Mouse (Mus musculus): Measurements from ENCODE around the gene Oat. TPM values are rescaled to one million over a fixed set of nuclear protein-coding genes. Genes with fewer than 3 reads are reported as not detected.

Gene Oat
- polyA plus RNA-seq, 1 experiment from 2014 or later, result 88.2 TPM

GRCm38 (mm10) chr7:132547126-132547525 is 29.1 kb downstream of the Oat start:
- H3K9ac ChIP-seq (replicated peaks; ENCODE audit: low read length), result no peak overlapping the region
- no peaks in the 10 kb centered on the region for H3K36me3 ChIP-seq (ENCODE audit: control insufficient read depth, insufficient read depth, low read length)
- 80% methylated on average over 3 of the region's 3 CpGs for WGBS
- H3K27ac ChIP-seq (replicated peaks; ENCODE audit: low read depth, low read length), result no peak overlapping the region
- ATAC-seq (ENCODE audit: low FRiP score, low TSS enrichment) (no peak), DNase-seq (no peak)
- no peak overlapping the region for H3K4me3 ChIP-seq (replicated peaks; ENCODE audit: low read depth, low read length)
- H3K9me3 ChIP-seq (ENCODE audit: control insufficient read depth, low read length), result no peaks in the 10 kb centered on the region
- H3K4me2 ChIP-seq (ENCODE audit: low read length), result no peak overlapping the region
- H3K27me3 ChIP-seq (ENCODE audit: control insufficient read depth, insufficient read depth, low read length), result no peaks in the 10 kb centered on the region
- no peaks in the 10 kb centered on the region for H3K4me1 ChIP-seq (ENCODE audit: control insufficient read depth, insufficient read depth, low read length)

GRCm38 (mm10) chr7:132542427-132542826 is 33.8 kb downstream of the Oat start:
- Histone ChIP-seq H3K36me3 (ENCODE audit: control insufficient read depth, insufficient read depth, low read length) (no peaks in the 10 kb centered on the region), H3K4me3 (replicated peaks; ENCODE audit: low read depth, low read length) (no peak overlapping the region), H3K27ac (replicated peaks; ENCODE audit: low read depth, low read length) (no peak overlapping the region), H3K4me1 (ENCODE audit: control insufficient read depth, insufficient read depth, low read length) (no peaks in the 10 kb centered on the region), H3K27me3 (ENCODE audit: control insufficient read depth, insufficient read depth, low read length) (no peaks in the 10 kb centered on the region), H3K4me2 (ENCODE audit: low read length) (no peak overlapping the region), H3K9ac (replicated peaks; ENCODE audit: low read length) (no peak overlapping the region), H3K9me3 (ENCODE audit: control insufficient read depth, low read length) (no peaks in the 10 kb centered on the region)
- 86% methylated on average over 4 of the region's 4 CpGs for WGBS
- no peak for ATAC-seq (ENCODE audit: low FRiP score, low TSS enrichment)
- no peak for DNase-seq

GRCm38 (mm10) chr7:132541566-132541965 is 34.6 kb downstream of the Oat start:
- no peak overlapping the region for H3K27ac ChIP-seq (replicated peaks; ENCODE audit: low read depth, low read length)
- H3K4me1 ChIP-seq (ENCODE audit: control insufficient read depth, insufficient read depth, low read length), result no peaks in the 10 kb centered on the region
- no peaks in the 10 kb centered on the region for H3K36me3 ChIP-seq (ENCODE audit: control insufficient read depth, insufficient read depth, low read length)
- H3K9me3 ChIP-seq (ENCODE audit: control insufficient read depth, low read length), result no peaks in the 10 kb centered on the region
- 65% methylated on average over 3 of the region's 3 CpGs for WGBS
- H3K9ac ChIP-seq (replicated peaks; ENCODE audit: low read length), result no peak overlapping the region
- no peaks in the 10 kb centered on the region for H3K27me3 ChIP-seq (ENCODE audit: control insufficient read depth, insufficient read depth, low read length)
- ATAC-seq (ENCODE audit: low FRiP score, low TSS enrichment) (no peak), DNase-seq (no peak)
- no peak overlapping the region for H3K4me3 ChIP-seq (replicated peaks; ENCODE audit: low read depth, low read length)
- H3K4me2 ChIP-seq (ENCODE audit: low read length), result no peak overlapping the region

GRCm38 (mm10) chr7:132540597-132540996 is 35.6 kb downstream of the Oat start:
- 85% methylated on average over 4 of the region's 4 CpGs for WGBS

GRCm38 (mm10) chr7:132529206-132529605 is 47.0 kb downstream of the Oat start:
- no peak for ATAC-seq (ENCODE audit: low FRiP score, low TSS enrichment)
- H3K4me2 ChIP-seq (ENCODE audit: low read length), result no peak overlapping the region
- no peak overlapping the region for H3K9ac ChIP-seq (replicated peaks; ENCODE audit: low read length)
- no peaks in the 10 kb centered on the region for H3K36me3 ChIP-seq (ENCODE audit: control insufficient read depth, insufficient read depth, low read length)
- no peak overlapping the region for H3K27ac ChIP-seq (replicated peaks; ENCODE audit: low read depth, low read length)
- H3K4me1 ChIP-seq (ENCODE audit: control insufficient read depth, insufficient read depth, low read length), result no peaks in the 10 kb centered on the region
- H3K9me3 ChIP-seq (ENCODE audit: control insufficient read depth, low read length), result no peaks in the 10 kb centered on the region
- no peaks in the 10 kb centered on the region for H3K27me3 ChIP-seq (ENCODE audit: control insufficient read depth, insufficient read depth, low read length)
- no peak for DNase-seq
- 76% methylated on average over 3 of the region's 3 CpGs for WGBS
- no peak overlapping the region for H3K4me3 ChIP-seq (replicated peaks; ENCODE audit: low read depth, low read length)

More at GRCm38 (mm10) chr7:132540597-132540996, 35.6 kb downstream of the Oat start:
- DNase-seq (no peak), ATAC-seq (ENCODE audit: low FRiP score, low TSS enrichment) (no peak)
- no peak overlapping the region for H3K27ac ChIP-seq (replicated peaks; ENCODE audit: low read depth, low read length)
- H3K9ac ChIP-seq (replicated peaks; ENCODE audit: low read length), result no peak overlapping the region
- H3K27me3 ChIP-seq (ENCODE audit: control insufficient read depth, insufficient read depth, low read length), result no peaks in the 10 kb centered on the region
- no peaks in the 10 kb centered on the region for H3K4me1 ChIP-seq (ENCODE audit: control insufficient read depth, insufficient read depth, low read length)
- H3K36me3 ChIP-seq (ENCODE audit: control insufficient read depth, insufficient read depth, low read length), result no peaks in the 10 kb centered on the region
- H3K4me2 ChIP-seq (ENCODE audit: low read length), result no peak overlapping the region
- H3K9me3 ChIP-seq (ENCODE audit: control insufficient read depth, low read length), result no peaks in the 10 kb centered on the region
- H3K4me3 ChIP-seq (replicated peaks; ENCODE audit: low read depth, low read length), result no peak overlapping the region

- WGBS, result 88% methylated on average over 7 of the region's 7 CpGs
- Histone ChIP-seq H3K4me1 (ENCODE audit: control insufficient read depth, insufficient read depth, low read length) (no peaks in the 10 kb centered on the region), H3K36me3 (ENCODE audit: control insufficient read depth, insufficient read depth, low read length) (no peaks in the 10 kb centered on the region), H3K4me2 (ENCODE audit: low read length) (no peak overlapping the region), H3K27me3 (ENCODE audit: control insufficient read depth, insufficient read depth, low read length) (no peaks in the 10 kb centered on the region), H3K4me3 (replicated peaks; ENCODE audit: low read depth, low read length) (no peak overlapping the region), H3K9me3 (ENCODE audit: control insufficient read depth, low read length) (no peaks in the 10 kb centered on the region), H3K27ac (replicated peaks; ENCODE audit: low read depth, low read length) (no peak overlapping the region), H3K9ac (replicated peaks; ENCODE audit: low read length) (no peak overlapping the region)
- ATAC-seq (ENCODE audit: low FRiP score, low TSS enrichment) (no peak), DNase-seq (no peak)
Measured at GRCm38 (mm10) chr7:132513419-132513982, 62.7 kb downstream of the Oat start.

GRCm38 (mm10) chr7:132509110-132509509 is 67.1 kb downstream of the Oat start:
- Histone ChIP-seq H3K4me1 (ENCODE audit: control insufficient read depth, insufficient read depth, low read length) (no peaks in the 10 kb centered on the region), H3K27me3 (ENCODE audit: control insufficient read depth, insufficient read depth, low read length) (no peaks in the 10 kb centered on the region), H3K36me3 (ENCODE audit: control insufficient read depth, insufficient read depth, low read length) (no peaks in the 10 kb centered on the region), H3K9me3 (ENCODE audit: control insufficient read depth, low read length) (no peaks in the 10 kb centered on the region), H3K27ac (replicated peaks; ENCODE audit: low read depth, low read length) (no peak overlapping the region), H3K4me2 (ENCODE audit: low read length) (no peak overlapping the region), H3K9ac (replicated peaks; ENCODE audit: low read length) (no peak overlapping the region), H3K4me3 (replicated peaks; ENCODE audit: low read depth, low read length) (no peak overlapping the region)
- DNase-seq (no peak), ATAC-seq (ENCODE audit: low FRiP score, low TSS enrichment) (no peak)
- 84% methylated on average over 2 of the region's 2 CpGs for WGBS

Other genes with a start within 250 kb of the Oat start
- gene Nkx1-2, start 23.2 kb upstream of the Oat start, polyA plus RNA-seq (2014; fragmentation: Nextera tagmentation; extraction: Ambion mirVana), result 0.74 and 0.82 TPM in 2 replicates
- 35.9 and 41.1 TPM in 2 replicates for gene Lhpp, start 34.2 kb upstream of the Oat start, polyA plus RNA-seq (2014; fragmentation: Nextera tagmentation; extraction: Ambion mirVana)
- 9.3 and 15.5 TPM in 2 replicates for gene Fam53b, start 237.5 kb upstream of the Oat start, polyA plus RNA-seq (2014; fragmentation: Nextera tagmentation; extraction: Ambion mirVana)

Data from midbrain, embryonic 14.5 days (tissue).